Comparison of ENCODE assay signal across 8 mouse cellular contexts in the genomic region with DNA sequence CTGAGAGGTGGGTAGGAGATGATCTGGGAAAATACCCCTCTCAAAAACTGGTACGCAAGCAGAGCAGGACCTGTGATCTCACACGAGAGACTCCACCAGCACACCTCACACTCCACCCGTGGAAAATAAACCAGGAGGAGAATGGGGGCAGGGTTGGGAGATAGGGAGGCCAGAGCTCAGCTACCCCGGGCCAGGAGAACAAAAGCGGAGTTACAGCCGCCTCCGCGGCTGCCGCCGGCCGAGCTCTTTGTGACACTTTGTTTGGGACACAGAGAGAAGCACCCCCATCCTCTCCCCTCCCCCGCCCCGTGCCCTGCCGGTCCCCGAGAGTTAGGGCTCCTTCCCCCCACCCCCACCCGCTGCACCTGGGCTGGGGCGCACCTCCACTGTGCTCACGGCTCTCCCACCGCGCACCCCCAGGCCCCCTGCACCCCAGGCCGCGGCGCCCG. TPM values are rescaled to one million over a fixed set of nuclear protein-coding genes. Genes with fewer than 3 reads are reported as not detected.
DNase-seq lines count a peak whose midpoint lies in the region; ATAC-seq and TF ChIP-seq lines count a peak whose summit lies in the region.

No protein-coding gene starts in this region.

- no peak for DNase-seq in kidney, adult 11 months
- DNase-seq in brain, embryonic 14.5 days (ENCODE audit: low read depth) = peak; percentile 62
- peak; percentile 62 for DNase-seq in forebrain, embryonic 14.5 days (ENCODE audit: low spot score)
- peak; percentile 87 for DNase-seq in thymus, postnatal 25 days
- DNase-seq in urinary bladder, postnatal 10 days (ENCODE audit: low spot score) = no peak

- under 1% methylated on average over 24 of the region's 24 CpGs for WGBS in kidney, embryonic 16.5 days
- WGBS in forebrain, embryonic 14.5 days = 0% methylated on average over 22 of the region's 24 CpGs
- 4% methylated on average over 13 of the region's 24 CpGs for WGBS in intestine, postnatal 0 days
- 1% methylated on average over 22 of the region's 24 CpGs for WGBS in midbrain, embryonic 13.5 days

- peak overlapping the region; percentile 96 for H3K27ac ChIP-seq in kidney, embryonic 16.5 days (ENCODE audit: low read length)
- H3K27ac ChIP-seq in forebrain, embryonic 14.5 days (ENCODE audit: low read depth, low read length) = peak overlapping the region; percentile 99
- peak overlapping the region; percentile 96 for H3K27ac ChIP-seq in intestine, postnatal 0 days (ENCODE audit: low read depth, low read length)
- peak overlapping the region; percentile 99 for H3K27ac ChIP-seq in midbrain, embryonic 13.5 days

- peak overlapping the region; percentile 69 for H3K4me3 ChIP-seq in kidney, embryonic 16.5 days (ENCODE audit: low read length)
- peak overlapping the region; percentile 64 for H3K4me3 ChIP-seq in forebrain, embryonic 14.5 days (ENCODE audit: low read depth, low read length)
- H3K4me3 ChIP-seq in intestine, postnatal 0 days (ENCODE audit: low read depth, low read length) = peak overlapping the region; percentile 74
- H3K4me3 ChIP-seq in midbrain, embryonic 13.5 days (replicated peaks) = peak overlapping the region; percentile 63

- TF ChIP-seq CTCF in brain, embryonic 14.5 days (IDR thresholded peaks at IDR 0.05; ENCODE audit: borderline replicate concordance, extremely low read depth, insufficient read depth, insufficient read length) = no peak
- TF ChIP-seq CTCF in intestine, postnatal 0 days (IDR thresholded peaks at IDR 0.05; ENCODE audit: low read depth) = no peak

- no peaks in the 10 kb centered on the region for H3K27me3 ChIP-seq in kidney, embryonic 16.5 days (ENCODE audit: insufficient read depth, low read length)
- H3K27me3 ChIP-seq in forebrain, embryonic 14.5 days (replicated peaks; ENCODE audit: control insufficient read depth, insufficient read depth, low read length) = no peaks in the 10 kb centered on the region
- H3K27me3 ChIP-seq in intestine, postnatal 0 days (replicated peaks; ENCODE audit: control insufficient read depth, insufficient read depth, low read length) = no peaks in the 10 kb centered on the region
- no peaks in the 10 kb centered on the region for H3K27me3 ChIP-seq in midbrain, embryonic 13.5 days

- ATAC-seq in kidney, embryonic 16.5 days (ENCODE audit: low FRiP score, low TSS enrichment) = peak; percentile 7; the same call in 1 of the 2 replicates
- peak; percentile 1; the same call in 1 of the 2 replicates for ATAC-seq in forebrain, embryonic 14.5 days
- ATAC-seq in intestine, postnatal 0 days = 0 out of 2 replicates have a peak, but pooled peaks have one; percentile 3
- ATAC-seq in midbrain, embryonic 13.5 days = peak; percentile 3; the same call in 1 of the 2 replicates

- peaks cover 79% of the 10 kb centered on the region for H3K4me1 ChIP-seq in kidney, embryonic 16.5 days (ENCODE audit: insufficient read depth, low read length)
- H3K4me1 ChIP-seq in forebrain, embryonic 14.5 days (ENCODE audit: control insufficient read depth, insufficient read depth, low read length) = peaks cover 51% of the 10 kb centered on the region
- peaks cover 20% of the 10 kb centered on the region; the same call in 1 of the 2 replicates for H3K4me1 ChIP-seq in intestine, postnatal 0 days (replicated peaks; ENCODE audit: control insufficient read depth, insufficient read depth, low read length)
- H3K4me1 ChIP-seq in midbrain, embryonic 13.5 days (replicated peaks) = peaks cover 78% of the 10 kb centered on the region

- peak overlapping the region; percentile 89 for H3K9ac ChIP-seq in kidney, embryonic 16.5 days (replicated peaks; ENCODE audit: low read length)
- peak overlapping the region; percentile 96 for H3K9ac ChIP-seq in forebrain, embryonic 14.5 days (ENCODE audit: low read length)
- peak overlapping the region; percentile 89 for H3K9ac ChIP-seq in intestine, postnatal 0 days (ENCODE audit: low read depth, low read length)
- H3K9ac ChIP-seq in midbrain, embryonic 13.5 days (replicated peaks) = peak overlapping the region; percentile 90

- H3K4me2 ChIP-seq in kidney, embryonic 16.5 days (replicated peaks; ENCODE audit: low read depth, low read length) = peak overlapping the region; percentile 87
- H3K4me2 ChIP-seq in forebrain, embryonic 14.5 days (ENCODE audit: low read length) = peak overlapping the region; percentile 63
- peak overlapping the region; percentile 86 for H3K4me2 ChIP-seq in intestine, postnatal 0 days (replicated peaks; ENCODE audit: low read depth)
- H3K4me2 ChIP-seq in midbrain, embryonic 13.5 days (replicated peaks) = peak overlapping the region; percentile 83

- H3K9me3 ChIP-seq in kidney, embryonic 16.5 days (ENCODE audit: low read length) = no peaks in the 10 kb centered on the region
- no peaks in the 10 kb centered on the region for H3K9me3 ChIP-seq in forebrain, embryonic 14.5 days (replicated peaks; ENCODE audit: control insufficient read depth, low read length)
- no peaks in the 10 kb centered on the region for H3K9me3 ChIP-seq in intestine, postnatal 0 days (ENCODE audit: control insufficient read depth)
- H3K9me3 ChIP-seq in midbrain, embryonic 13.5 days = no peaks in the 10 kb centered on the region

- peak; percentile 28; the same call in 1 of the 2 replicates for TF ChIP-seq POLR2A in brain, embryonic 14.5 days (IDR thresholded peaks at IDR 0.05; ENCODE audit: borderline replicate concordance, extremely low read depth, insufficient read depth, insufficient read length, poor library complexity, severe bottlenecking)

- H3K36me3 ChIP-seq in kidney, embryonic 16.5 days (ENCODE audit: insufficient read depth, low read length) = peaks cover 5% of the 10 kb centered on the region
- peaks cover 9% of the 10 kb centered on the region; the same call in 1 of the 2 replicates for H3K36me3 ChIP-seq in forebrain, embryonic 14.5 days (ENCODE audit: control insufficient read depth, insufficient read depth, low read length)
- H3K36me3 ChIP-seq in intestine, postnatal 0 days (ENCODE audit: control insufficient read depth, insufficient read depth) = peaks cover 6% of the 10 kb centered on the region; the same call in 1 of the 2 replicates
- H3K36me3 ChIP-seq in midbrain, embryonic 13.5 days = peaks cover 9% of the 10 kb centered on the region

RNA-seq across cellular contexts. Expression of a gene that starts 1.7 kb away (rescaled TPM):
- 1.0 and 1.6 TPM in 2 replicates for polyA plus RNA-seq in kidney, embryonic 16.5 days (2015; fragmentation: Nextera tagmentation; extraction: Ambion mirVana)
- polyA plus RNA-seq in brain, embryonic 14.5 days (2012; rRNA removed) = 1.9 and 3.6 TPM in 2 replicates
- polyA plus RNA-seq in forebrain, embryonic 14.5 days (2014; fragmentation: Nextera tagmentation; extraction: Ambion mirVana) = 0.46 and 0.56 TPM in 2 replicates
- polyA plus RNA-seq in intestine, postnatal 0 days (2015; fragmentation: Nextera tagmentation; extraction: Ambion mirVana) = 221 and 224 TPM in 2 replicates
- 0.82 and 0.92 TPM in 2 replicates for polyA plus RNA-seq in midbrain, embryonic 13.5 days (2015; fragmentation: Nextera tagmentation; extraction: Ambion mirVana)

RNA-seq across cellular contexts. Expression of a gene that starts 6.7 kb away (rescaled TPM):
- 38.9 and 39.2 TPM in 2 replicates for polyA plus RNA-seq in kidney, embryonic 16.5 days (2015; fragmentation: Nextera tagmentation; extraction: Ambion mirVana)
- 177 and 242 TPM in 2 replicates for polyA plus RNA-seq in brain, embryonic 14.5 days (2012; rRNA removed)
- 41.0 and 42.0 TPM in 2 replicates for polyA plus RNA-seq in forebrain, embryonic 14.5 days (2014; fragmentation: Nextera tagmentation; extraction: Ambion mirVana)
- polyA plus RNA-seq in intestine, postnatal 0 days (2015; fragmentation: Nextera tagmentation; extraction: Ambion mirVana) = 11.9 and 12.5 TPM in 2 replicates
- 56.0 and 63.6 TPM in 2 replicates for polyA plus RNA-seq in midbrain, embryonic 13.5 days (2015; fragmentation: Nextera tagmentation; extraction: Ambion mirVana)

RNA-seq across cellular contexts. Expression of a gene that starts 28.5 kb away (rescaled TPM):
- not detected in 2 replicates for polyA plus RNA-seq in kidney, embryonic 16.5 days (2015; fragmentation: Nextera tagmentation; extraction: Ambion mirVana)
- polyA plus RNA-seq in brain, embryonic 14.5 days (2012; rRNA removed) = not detected in 2 replicates
- polyA plus RNA-seq in forebrain, embryonic 14.5 days (2014; fragmentation: Nextera tagmentation; extraction: Ambion mirVana) = not detected in 2 replicates
- not detected in 2 replicates for polyA plus RNA-seq in intestine, postnatal 0 days (2015; fragmentation: Nextera tagmentation; extraction: Ambion mirVana)
- not detected in 2 replicates for polyA plus RNA-seq in midbrain, embryonic 13.5 days (2015; fragmentation: Nextera tagmentation; extraction: Ambion mirVana)

RNA-seq across cellular contexts. Expression of a gene that starts 29.3 kb away (rescaled TPM):
- 92.1 and 97.8 TPM in 2 replicates for polyA plus RNA-seq in kidney, embryonic 16.5 days (2015; fragmentation: Nextera tagmentation; extraction: Ambion mirVana)
- polyA plus RNA-seq in brain, embryonic 14.5 days (2012; rRNA removed) = 100 and 106 TPM in 2 replicates
- 49.5 and 51.1 TPM in 2 replicates for polyA plus RNA-seq in forebrain, embryonic 14.5 days (2014; fragmentation: Nextera tagmentation; extraction: Ambion mirVana)
- polyA plus RNA-seq in intestine, postnatal 0 days (2015; fragmentation: Nextera tagmentation; extraction: Ambion mirVana) = 18.2 and 19.7 TPM in 2 replicates
- polyA plus RNA-seq in midbrain, embryonic 13.5 days (2015; fragmentation: Nextera tagmentation; extraction: Ambion mirVana) = 82.2 and 86.2 TPM in 2 replicates

Comparison
In these comparisons a context has a peak if more than half of its experiments do, and no peak if none do; other contexts are left out.
1. DNase-seq: peak in brain, embryonic 14.5 days (single experiment), forebrain, embryonic 14.5 days (single experiment) and thymus, postnatal 25 days (single experiment); none in kidney, adult 11 months (single experiment) and urinary bladder, postnatal 10 days (single experiment).
2. RNA of a gene that starts 1.7 kb away (polyA plus RNA-seq): 221 to 224 TPM in intestine, postnatal 0 days; 1.9 to 3.6 TPM in brain, embryonic 14.5 days, 1.0 to 1.6 TPM in kidney, embryonic 16.5 days, 0.82 to 0.92 TPM in midbrain, embryonic 13.5 days and 0.46 to 0.56 TPM in forebrain, embryonic 14.5 days; every median in the first group is over 10 times any median in the second.
3. Peak in every context shown above with its lines, with median percentiles within 50 percentile points of each other: ATAC-seq, H3K27ac ChIP-seq, H3K4me2 ChIP-seq, H3K4me3 ChIP-seq and H3K9ac ChIP-seq.